Mouse (Mus musculus) spleen, adult 2 months (tissue): ENCODE measurements around the gene Ank2. TPM values are rescaled to one million over a fixed set of nuclear protein-coding genes. Genes with fewer than 3 reads are reported as not detected.

Experiments used
- DNase-seq, 2 experiments: peaks; one replicate each; pipeline versions ENCODE4 v3.0.0 to v3.0.0-alpha.2; 2012 to 2021; ENCODE audit warnings: low spot score in 2 of 2, low read depth in 1 of 2
- H3K27ac ChIP-seq: fragments of 200-500 bp; 2 replicates; pipeline ENCODE4 v1.5.1; 2012; ENCODE audit warnings: low read length, inconsistent platforms; ENCODE audit not compliant: insufficient read depth
- H3K27me3 ChIP-seq: fragments of 200-500 bp; 2 replicates; pipeline ENCODE4 v1.6.1; 2012; ENCODE audit warnings: mild to moderate bottlenecking, moderate library complexity, low read length, inconsistent platforms; ENCODE audit not compliant: control insufficient read depth, insufficient read depth
- H3K36me3 ChIP-seq: fragments of 200-500 bp; 2 replicates; pipeline ENCODE4 v1.6.1; 2012; ENCODE audit warnings: mild to moderate bottlenecking, low read length, inconsistent platforms; ENCODE audit not compliant: control insufficient read depth, insufficient read depth
- H3K4me1 ChIP-seq: fragments of 200-500 bp; 2 replicates; pipeline ENCODE4 v1.6.1; 2011; ENCODE audit warnings: inconsistent platforms; ENCODE audit not compliant: control insufficient read depth, insufficient read depth, insufficient read length
- H3K4me3 ChIP-seq: fragments of 200-500 bp; 2 replicates; pipeline ENCODE4 v1.5.1; 2011; ENCODE audit warnings: mild to moderate bottlenecking, inconsistent platforms; ENCODE audit not compliant: insufficient read depth, insufficient read length; ENCODE audit errors: extremely low read depth
- CTCF ChIP-seq: fragments of 200-500 bp; IDR thresholded peaks from 2 replicates; pipeline ENCODE4 v1.5.1; 2011; ENCODE audit warnings: mild to moderate bottlenecking, inconsistent platforms; ENCODE audit not compliant: insufficient read depth, insufficient read length, insufficient replicate concordance; ENCODE audit errors: extremely low read depth
- POLR2A ChIP-seq: fragments of 200-500 bp; IDR thresholded peaks from 2 replicates; pipeline ENCODE4 v1.6.1; 2011; ENCODE audit warnings: low read depth, low read length, inconsistent platforms
- WGBS: fragments of 180-500 bp; shearing (Covaris S2); methylation state at CpG from one replicate; pipeline ENCODE4 v1.1.7; 2018; 5-methylcytosine and 5-hydroxymethylcytosine counted together
- polyA plus RNA-seq: library from polyadenylated mRNA; depleted of rRNA; stranded (reverse); fragments of >200 nt; gene quantifications from 2 replicates; pipeline ENCODE4 v1.2.3, GENCODE M21; 2012

Gene Ank2
- polyA plus RNA-seq, 1 experiment = 2.1 TPM

GRCm38 (mm10) chr3:127453738-127454137 is 45.4 kb downstream of the Ank2 start:
- WGBS = 83% methylated on average over 4 of the region's 4 CpGs
- H3K27me3 ChIP-seq = no peaks in the 10 kb centered on the region
- H3K27ac ChIP-seq = no peak overlapping the region
- DNase-seq = no peak
- no peaks in the 10 kb centered on the region for H3K4me1 ChIP-seq
- no peaks in the 10 kb centered on the region for H3K36me3 ChIP-seq
- no peak overlapping the region for H3K4me3 ChIP-seq
- TF ChIP-seq CTCF (no peak), POLR2A (no peak)

DNA sequence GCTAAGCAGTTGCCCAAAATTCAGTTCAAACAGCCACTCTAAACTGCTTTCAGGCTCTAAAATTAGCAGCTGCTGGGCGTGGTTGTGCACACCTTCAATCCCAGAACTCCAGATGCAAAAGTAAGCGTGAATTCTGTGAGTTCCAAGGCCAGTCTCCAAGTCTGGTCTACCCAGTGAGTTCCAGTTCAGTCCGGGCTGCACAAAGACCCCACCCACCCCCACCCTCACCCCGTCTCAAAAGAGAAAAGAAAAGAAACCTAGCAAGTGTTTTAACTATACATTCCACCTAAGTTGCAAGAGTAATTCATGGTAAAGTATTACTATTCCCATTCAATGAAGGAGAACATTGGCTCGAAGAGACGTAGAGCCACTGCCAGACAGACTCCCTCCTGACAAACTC is 45.9 kb downstream of the Ank2 start:
- DNase-seq = no peak
- WGBS = 85% methylated on average over 6 of the region's 6 CpGs
- Histone ChIP-seq H3K36me3 (no peaks in the 10 kb centered on the region), H3K27ac (no peak overlapping the region), H3K27me3 (no peaks in the 10 kb centered on the region), H3K4me1 (no peaks in the 10 kb centered on the region), H3K4me3 (no peak overlapping the region)
- no peak for TF ChIP-seq CTCF
- no peak for TF ChIP-seq POLR2A

DNA sequence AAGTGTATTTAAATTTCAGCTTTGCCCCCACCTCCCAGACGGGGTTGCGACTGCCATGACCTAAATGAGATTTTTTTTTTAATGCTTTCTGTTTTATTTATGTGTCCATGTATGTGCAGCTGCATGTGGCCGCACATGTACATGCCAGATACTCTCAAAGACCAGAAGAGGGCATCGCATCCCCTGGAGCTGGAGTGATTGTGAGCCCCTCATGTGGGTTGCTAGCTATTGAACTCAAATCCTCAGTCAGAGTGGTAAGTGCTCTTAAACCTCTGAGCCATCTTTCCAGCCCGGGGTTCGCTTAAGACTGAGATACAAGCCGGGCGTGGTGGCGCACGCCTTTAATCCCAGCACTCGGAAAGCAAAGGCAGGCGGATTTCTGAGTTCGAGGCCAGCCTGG is 46.9 kb downstream of the Ank2 start:
- no peaks in the 10 kb centered on the region for H3K27me3 ChIP-seq
- H3K27ac ChIP-seq = no peak overlapping the region
- no peak overlapping the region for H3K4me3 ChIP-seq
- 83% methylated on average over 13 of the region's 13 CpGs for WGBS
- H3K36me3 ChIP-seq = no peaks in the 10 kb centered on the region
- TF ChIP-seq POLR2A (no peak), CTCF (no peak)
- DNase-seq = no peak
- no peaks in the 10 kb centered on the region for H3K4me1 ChIP-seq

- no peak overlapping the region for H3K27ac ChIP-seq
- no peaks in the 10 kb centered on the region for H3K4me1 ChIP-seq
- H3K27me3 ChIP-seq = no peaks in the 10 kb centered on the region
- no peak overlapping the region for H3K4me3 ChIP-seq
- 78% methylated on average over 9 of the region's 9 CpGs for WGBS
- DNase-seq = no peak
- no peaks in the 10 kb centered on the region for H3K36me3 ChIP-seq
- TF ChIP-seq CTCF (no peak), POLR2A (no peak)
These were observed 47.4 kb downstream of the Ank2 start for GRCm38 (mm10) chr3:127451741-127452140.

GRCm38 (mm10) chr3:127451070-127451469 is 48.1 kb downstream of the Ank2 start:
- no peak for DNase-seq
- TF ChIP-seq POLR2A = no peak
- TF ChIP-seq CTCF = peak; percentile 37; the same call in 1 of the 2 replicates
- Histone ChIP-seq H3K4me3 (no peak overlapping the region), H3K27ac (no peak overlapping the region), H3K4me1 (no peaks in the 10 kb centered on the region), H3K27me3 (no peaks in the 10 kb centered on the region), H3K36me3 (no peaks in the 10 kb centered on the region)
- 9% methylated on average over 3 of the region's 3 CpGs for WGBS

DNA sequence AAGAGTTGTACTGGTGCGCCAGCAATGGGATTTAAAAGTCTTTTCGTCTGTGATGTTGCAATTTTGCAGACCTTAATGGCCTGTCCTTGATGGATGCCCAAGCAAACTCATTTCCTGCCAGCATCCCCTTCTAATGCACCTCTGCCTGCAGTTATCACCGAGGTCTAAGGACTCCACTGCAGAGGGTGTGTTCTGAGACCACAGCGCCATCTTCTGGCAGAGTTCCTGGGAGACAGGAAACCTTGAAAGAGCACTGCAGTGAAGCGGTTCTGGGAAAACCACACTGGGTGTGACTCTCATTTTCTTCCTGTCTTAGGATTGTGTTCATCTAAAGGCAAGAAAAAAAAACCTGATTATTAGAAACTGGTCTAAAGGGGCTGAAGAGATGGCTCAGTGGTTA is 53.0 kb downstream of the Ank2 start:
- Histone ChIP-seq H3K4me1 (no peaks in the 10 kb centered on the region), H3K4me3 (no peak overlapping the region), H3K27me3 (no peaks in the 10 kb centered on the region), H3K27ac (no peak overlapping the region), H3K36me3 (no peaks in the 10 kb centered on the region)
- TF ChIP-seq CTCF (no peak), POLR2A (no peak)
- WGBS = 36% methylated on average over 5 of the region's 5 CpGs
- no peak for DNase-seq

- DNase-seq = no peak
- Histone ChIP-seq H3K27ac (no peak overlapping the region), H3K4me3 (no peak overlapping the region), H3K27me3 (no peaks in the 10 kb centered on the region), H3K4me1 (no peaks in the 10 kb centered on the region), H3K36me3 (no peaks in the 10 kb centered on the region)
- 76% methylated on average over 3 of the region's 3 CpGs for WGBS
- TF ChIP-seq POLR2A (no peak), CTCF (no peak)
These were observed 65.9 kb downstream of the Ank2 start for GRCm38 (mm10) chr3:127433291-127433690.
